Mouse (Mus musculus): ENCODE results near the gene Supt3.

DNA sequence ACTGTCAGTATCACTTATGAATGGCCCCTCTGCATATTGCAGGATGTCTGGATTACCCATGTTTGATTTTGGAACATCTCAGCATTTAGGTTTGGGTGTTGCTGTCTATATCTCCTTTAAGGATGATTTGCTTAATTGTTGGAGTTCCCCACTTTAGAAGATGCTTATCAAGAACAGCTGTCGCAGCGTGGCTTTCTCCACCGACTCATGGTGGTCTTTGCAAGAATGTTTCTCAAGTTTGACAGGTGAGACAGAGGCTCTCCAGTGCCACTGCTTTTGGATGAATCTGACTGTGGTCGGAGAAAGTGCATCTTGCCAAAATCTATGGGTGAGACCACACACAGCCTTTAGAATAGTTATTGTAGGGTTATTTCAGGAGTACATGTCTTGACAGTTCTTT, 42.9 kb downstream of the Supt3 start:
- TF ChIP-seq POLR2A (IDR thresholded peaks at IDR 0.05; ENCODE audit: insufficient read depth, low read depth, low read length) (no peak), CTCF (IDR thresholded peaks at IDR 0.05) (no peak)
